ENCODE assay signal across 28 mouse cellular contexts in the genomic region with DNA sequence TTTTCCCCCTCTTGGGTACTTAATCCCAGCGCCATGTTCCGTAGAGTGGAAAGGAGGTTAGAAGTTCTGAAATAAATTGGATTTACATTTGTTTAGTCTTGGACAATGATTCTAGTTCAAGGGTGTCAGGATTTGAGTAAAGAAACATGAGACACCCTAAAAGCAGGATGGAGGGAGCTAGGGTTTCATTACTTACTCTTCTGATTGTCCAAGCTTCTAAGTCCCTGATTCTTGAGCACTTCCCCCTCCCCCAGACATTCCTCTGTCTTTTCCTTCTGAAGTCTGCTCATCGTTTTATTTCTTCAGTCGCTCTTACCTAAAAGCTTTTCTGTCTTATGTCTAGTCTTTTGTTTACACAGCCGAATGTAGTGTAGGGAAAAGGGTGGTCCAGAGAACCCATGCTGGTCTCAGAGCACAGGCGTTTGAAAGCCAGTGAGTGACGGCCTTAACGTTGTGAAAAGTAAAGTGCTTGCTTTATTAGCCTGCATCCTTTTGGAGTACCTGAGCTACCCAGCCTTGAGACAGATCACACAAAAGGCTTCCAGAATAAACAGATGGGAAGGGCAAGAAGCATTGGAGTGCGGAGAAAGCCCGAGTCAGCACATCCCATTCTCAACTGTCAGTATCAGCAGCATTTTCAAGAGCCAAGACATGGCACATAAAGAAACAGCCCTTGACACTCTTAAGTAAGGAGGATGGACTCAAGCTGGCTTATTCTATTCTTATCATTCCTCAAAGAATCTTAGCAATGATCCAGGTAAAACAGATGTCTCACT.
DNase-seq lines count a peak whose midpoint lies in the region; ATAC-seq and TF ChIP-seq lines count a peak whose summit lies in the region.
"Had no signal": no experiment of that assay in that cellular context is flagged by ENCODE, and none has a peak within 500 bp of the region (broad histone marks: within the 10 kb centered on the region; RNA-seq: fewer than 3 reads in every experiment).

No protein-coding gene starts in this region.

- peaks cover 5% of the 10 kb centered on the region for H3K36me3 ChIP-seq in forebrain, embryonic 15.5 days
- peaks cover 5% of the 10 kb centered on the region for H3K36me3 ChIP-seq in forebrain, embryonic 16.5 days (ENCODE audit: control insufficient read depth, insufficient read depth)
- H3K36me3 ChIP-seq in hindbrain, embryonic 15.5 days: peaks cover 2% of the 10 kb centered on the region; the same call in 1 of the 2 replicates
- no peaks in the 10 kb centered on the region; the same call in 1 of the 2 replicates for H3K36me3 ChIP-seq in hindbrain, embryonic 11.5 days (ENCODE audit: control insufficient read depth, insufficient read depth, low read length)
- H3K36me3 ChIP-seq in kidney, postnatal 0 days (ENCODE audit: insufficient read depth, low read length): 0 out of 2 replicates have a peak, but pooled peaks cover 4% of the 10 kb centered on the region
- H3K36me3 ChIP-seq in heart, embryonic 10.5 days: peaks cover 7% of the 10 kb centered on the region
- H3K36me3 ChIP-seq: G1E; intestine, embryonic 15.5 days had no signal

- H3K27me3 ChIP-seq in forebrain, embryonic 15.5 days: no peaks in the 10 kb centered on the region
- H3K27me3 ChIP-seq in forebrain, embryonic 16.5 days (replicated peaks; ENCODE audit: control insufficient read depth, insufficient read depth, low read length): no peaks in the 10 kb centered on the region
- H3K27me3 ChIP-seq in hindbrain, embryonic 15.5 days: no peaks in the 10 kb centered on the region
- H3K27me3 ChIP-seq in hindbrain, embryonic 11.5 days (ENCODE audit: control insufficient read depth, insufficient read depth, low read length): no peaks in the 10 kb centered on the region
- H3K27me3 ChIP-seq in kidney, postnatal 0 days (ENCODE audit: insufficient read depth, low read length): no peaks in the 10 kb centered on the region
- H3K27me3 ChIP-seq in heart, embryonic 10.5 days (ENCODE audit: insufficient read depth, poor library complexity, severe bottlenecking): no peaks in the 10 kb centered on the region
- H3K27me3 ChIP-seq: CH12.LX; intestine, embryonic 15.5 days had no signal

- H3K27ac ChIP-seq in forebrain, embryonic 15.5 days (replicated peaks): 0 out of 2 replicates have a peak overlapping the region, but pooled peaks have one; percentile 2
- no peak overlapping the region; the same call in 1 of the 2 replicates for H3K27ac ChIP-seq in forebrain, embryonic 16.5 days (ENCODE audit: low read length)
- peak overlapping the region; percentile 37 for H3K27ac ChIP-seq in hindbrain, embryonic 15.5 days (replicated peaks)
- H3K27ac ChIP-seq in hindbrain, embryonic 11.5 days (ENCODE audit: low read depth, low read length): no peak overlapping the region
- H3K27ac ChIP-seq in kidney, postnatal 0 days: no peak overlapping the region
- H3K27ac ChIP-seq in heart, embryonic 10.5 days: no peak overlapping the region
- H3K27ac ChIP-seq: intestine, embryonic 15.5 days; liver, embryonic 14.5 days; macrophage had no signal

- 54% methylated on average over 10 of the region's 10 CpGs for WGBS in forebrain, embryonic 15.5 days
- 54% methylated on average over 10 of the region's 10 CpGs for WGBS in forebrain, embryonic 16.5 days
- 47% methylated on average over 10 of the region's 10 CpGs for WGBS in hindbrain, embryonic 15.5 days
- 48% methylated on average over 10 of the region's 10 CpGs for WGBS in hindbrain, embryonic 11.5 days
- WGBS in kidney, postnatal 0 days: 36% methylated on average over 10 of the region's 10 CpGs
- WGBS in heart, embryonic 10.5 days: 62% methylated on average over 10 of the region's 10 CpGs

- no peak overlapping the region for H3K9ac ChIP-seq in forebrain, embryonic 15.5 days (replicated peaks)
- no peak overlapping the region for H3K9ac ChIP-seq in forebrain, embryonic 16.5 days (replicated peaks; ENCODE audit: low read depth, low read length)
- no peak overlapping the region for H3K9ac ChIP-seq in hindbrain, embryonic 15.5 days
- H3K9ac ChIP-seq in hindbrain, embryonic 11.5 days (ENCODE audit: low read depth, low read length): no peak overlapping the region
- no peak overlapping the region for H3K9ac ChIP-seq in kidney, postnatal 0 days (ENCODE audit: low read depth, low read length)
- H3K9ac ChIP-seq: intestine, embryonic 15.5 days; liver, embryonic 14.5 days had no signal

- ATAC-seq in forebrain, embryonic 15.5 days (replicated peaks): no peak
- no peak for ATAC-seq in forebrain, embryonic 16.5 days
- ATAC-seq in hindbrain, embryonic 15.5 days (ENCODE audit: low FRiP score, low read depth): no peak
- no peak for ATAC-seq in hindbrain, embryonic 11.5 days (ENCODE audit: low FRiP score)
- ATAC-seq in kidney, postnatal 0 days (replicated peaks; ENCODE audit: low FRiP score, low read depth): no peak; the same call in 1 of the 2 replicates
- ATAC-seq: intestine, embryonic 15.5 days had no signal

- no peak for TF ChIP-seq CTCF in kidney, postnatal 0 days (IDR thresholded peaks at IDR 0.05; ENCODE audit: low read depth)
- TF ChIP-seq CTCF in brain, embryonic 14.5 days (IDR thresholded peaks at IDR 0.05; ENCODE audit: borderline replicate concordance, extremely low read depth, insufficient read depth, insufficient read length): no peak

- 0 out of 2 replicates have a peak, but pooled peaks cover under 1% of the 10 kb centered on the region for H3K9me3 ChIP-seq in forebrain, embryonic 15.5 days
- peaks cover 3% of the 10 kb centered on the region; the same call in 1 of the 2 replicates for H3K9me3 ChIP-seq in forebrain, embryonic 16.5 days (ENCODE audit: control insufficient read depth, low read length)
- H3K9me3 ChIP-seq in hindbrain, embryonic 15.5 days: no peaks in the 10 kb centered on the region
- 0 out of 2 replicates have a peak, but pooled peaks cover 2% of the 10 kb centered on the region for H3K9me3 ChIP-seq in hindbrain, embryonic 11.5 days (ENCODE audit: control insufficient read depth, low read length)
- no peaks in the 10 kb centered on the region for H3K9me3 ChIP-seq in kidney, postnatal 0 days (replicated peaks; ENCODE audit: low read length)
- peaks cover 4% of the 10 kb centered on the region; the same call in 1 of the 2 replicates for H3K9me3 ChIP-seq in heart, embryonic 10.5 days
- H3K9me3 ChIP-seq: G1E; intestine, embryonic 15.5 days had no signal

- peaks cover 19% of the 10 kb centered on the region for H3K4me1 ChIP-seq in forebrain, embryonic 15.5 days
- peaks cover 13% of the 10 kb centered on the region for H3K4me1 ChIP-seq in forebrain, embryonic 16.5 days (replicated peaks; ENCODE audit: control insufficient read depth, insufficient read depth, low read length)
- peaks cover 22% of the 10 kb centered on the region; the same call in 1 of the 2 replicates for H3K4me1 ChIP-seq in hindbrain, embryonic 15.5 days (replicated peaks)
- no peaks in the 10 kb centered on the region for H3K4me1 ChIP-seq in hindbrain, embryonic 11.5 days (replicated peaks; ENCODE audit: control insufficient read depth, insufficient read depth, low read length)
- no peaks in the 10 kb centered on the region for H3K4me1 ChIP-seq in kidney, postnatal 0 days (replicated peaks; ENCODE audit: insufficient read depth, low read length)
- peaks cover 39% of the 10 kb centered on the region for H3K4me1 ChIP-seq in heart, embryonic 10.5 days

- no peak for TF ChIP-seq POLR2A in brain, embryonic 14.5 days (IDR thresholded peaks at IDR 0.05; ENCODE audit: borderline replicate concordance, extremely low read depth, insufficient read depth, insufficient read length, poor library complexity, severe bottlenecking)

- no peak for DNase-seq in hindbrain, embryonic 11.5 days (ENCODE audit: low spot score)
- DNase-seq in kidney, postnatal 0 days (ENCODE audit: low spot score): peak; percentile 79
- no peak for DNase-seq in kidney, postnatal 14 days
- peak; percentile 43 for DNase-seq in brain, embryonic 14.5 days (ENCODE audit: low read depth)
- no peak for DNase-seq in heart, embryonic 10.5 days (ENCODE audit: low spot score)
- DNase-seq: adrenal gland, postnatal 10 days; cerebellum, adult 11-12 months; cerebellum, postnatal 10 days; gastrocnemius, postnatal 25 days; heart, adult 11 months; heart, postnatal 4 days; kidney, postnatal 10 days; liver; lung, adult 2 months; lung, postnatal 10 days; midbrain, embryonic 14.5 days; thymus, adult 2 months; thymus, postnatal 36 days had no signal

- no peak overlapping the region for H3K4me3 ChIP-seq in forebrain, embryonic 15.5 days
- no peak overlapping the region for H3K4me3 ChIP-seq in forebrain, embryonic 16.5 days (replicated peaks; ENCODE audit: low read length)
- H3K4me3 ChIP-seq in hindbrain, embryonic 15.5 days: no peak overlapping the region
- no peak overlapping the region for H3K4me3 ChIP-seq in hindbrain, embryonic 11.5 days (ENCODE audit: low read depth, low read length)
- H3K4me3 ChIP-seq in kidney, postnatal 0 days (replicated peaks; ENCODE audit: low read depth, low read length): no peak overlapping the region
- no peak overlapping the region for H3K4me3 ChIP-seq in heart, embryonic 10.5 days
- H3K4me3 ChIP-seq: erythroblast, embryonic 14.5 days; intestine, embryonic 15.5 days had no signal

- no peak overlapping the region for H3K4me2 ChIP-seq in forebrain, embryonic 15.5 days (replicated peaks)
- no peak overlapping the region for H3K4me2 ChIP-seq in forebrain, embryonic 16.5 days (ENCODE audit: low read length)
- no peak overlapping the region for H3K4me2 ChIP-seq in hindbrain, embryonic 15.5 days
- H3K4me2 ChIP-seq in hindbrain, embryonic 11.5 days (replicated peaks; ENCODE audit: low read depth, low read length): no peak overlapping the region
- H3K4me2 ChIP-seq in kidney, postnatal 0 days (ENCODE audit: low read length): no peak overlapping the region
- H3K4me2 ChIP-seq: heart, embryonic 11.5 days; intestine, embryonic 15.5 days had no signal

Comparison
In these comparisons a context has a peak if more than half of its experiments do, and no peak if none do; other contexts are left out.
1. H3K27ac ChIP-seq: peak in forebrain, embryonic 15.5 days (single experiment) and hindbrain, embryonic 15.5 days (single experiment); none in forebrain, embryonic 16.5 days (single experiment), hindbrain, embryonic 11.5 days (single experiment), kidney, postnatal 0 days (single experiment) and heart, embryonic 10.5 days (single experiment).
2. DNase-seq: peak in kidney, postnatal 0 days (single experiment) and brain, embryonic 14.5 days (single experiment); none in hindbrain, embryonic 11.5 days (single experiment), kidney, postnatal 14 days (single experiment) and heart, embryonic 10.5 days (single experiment).